Mouse (Mus musculus) left cerebral cortex, adult 9 months (tissue): ENCODE results near the gene Agpat4.

Experiments used
- DNase-seq, 2 experiments: peaks; one replicate each; pipeline ENCODE4 v3.0.0; 2022; ENCODE audit warnings: low spot score in 2 of 2

Gene Agpat4

DNA sequence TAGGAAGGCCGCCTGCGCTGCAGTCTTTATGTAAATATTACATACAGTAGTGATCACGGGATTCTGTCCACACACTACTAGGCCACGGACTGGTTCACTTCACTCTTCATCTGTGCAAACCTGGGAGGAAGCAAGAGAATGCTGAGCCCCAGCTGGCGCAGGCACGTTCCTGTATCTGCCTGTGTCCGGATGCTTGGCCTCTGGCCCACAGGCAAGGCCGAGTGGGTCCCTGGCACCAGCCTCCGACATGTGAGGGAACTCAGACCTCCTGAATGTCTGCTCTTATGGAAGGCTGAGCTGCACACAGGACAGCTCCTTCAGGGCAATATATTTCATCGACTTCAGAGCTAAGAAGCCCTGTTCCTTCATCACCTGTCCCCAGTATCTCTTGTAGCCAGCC is 109.5 kb downstream of the Agpat4 start:
- no peak for DNase-seq

DNA sequence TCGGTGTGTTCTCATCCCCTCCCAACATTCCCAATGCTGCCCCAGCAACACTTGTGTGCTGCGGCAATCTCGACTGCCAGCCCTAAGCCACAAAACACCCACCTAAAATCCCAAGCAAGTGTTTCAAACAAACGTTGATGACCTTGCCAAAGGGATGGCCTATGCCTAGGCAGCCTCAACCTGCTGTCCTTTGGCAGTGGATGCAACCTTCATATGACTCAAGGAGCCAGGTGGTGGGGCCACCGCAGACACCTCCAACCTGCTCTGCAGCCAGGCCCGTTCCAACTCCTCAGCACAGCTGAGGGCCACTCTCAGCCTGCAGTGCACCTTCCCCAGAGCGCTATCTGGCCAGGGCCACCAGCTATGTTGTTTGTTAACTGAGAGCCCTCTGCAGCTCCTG is 110.0 kb downstream of the Agpat4 start:
- DNase-seq = no peak

GRCm38 (mm10) chr17:12229756-12230155 is 111.3 kb downstream of the Agpat4 start:
- DNase-seq = no peak

DNA sequence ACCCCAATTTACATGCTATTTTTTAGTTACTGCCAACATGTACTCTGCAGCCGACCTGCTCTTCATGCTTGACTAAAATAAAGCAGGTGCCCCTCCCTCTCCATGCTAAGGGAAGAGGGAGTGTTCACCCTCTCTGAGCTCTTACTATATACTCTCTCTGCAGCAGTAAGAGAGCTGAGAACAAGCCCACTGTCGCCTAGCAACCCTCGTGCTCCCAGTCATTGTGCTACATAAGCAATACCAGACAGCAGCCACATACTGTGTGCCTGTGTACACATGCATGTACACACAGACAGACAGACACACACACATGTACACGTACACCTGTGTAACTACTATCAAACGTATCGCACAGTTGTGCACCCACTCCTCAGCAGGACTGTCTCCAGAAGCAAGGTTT is 111.7 kb downstream of the Agpat4 start:
- DNase-seq = peak in 1 of 2 experiments; percentile 59

GRCm38 (mm10) chr17:12231087-12231486 is 112.6 kb downstream of the Agpat4 start:
- no peak for DNase-seq

DNA sequence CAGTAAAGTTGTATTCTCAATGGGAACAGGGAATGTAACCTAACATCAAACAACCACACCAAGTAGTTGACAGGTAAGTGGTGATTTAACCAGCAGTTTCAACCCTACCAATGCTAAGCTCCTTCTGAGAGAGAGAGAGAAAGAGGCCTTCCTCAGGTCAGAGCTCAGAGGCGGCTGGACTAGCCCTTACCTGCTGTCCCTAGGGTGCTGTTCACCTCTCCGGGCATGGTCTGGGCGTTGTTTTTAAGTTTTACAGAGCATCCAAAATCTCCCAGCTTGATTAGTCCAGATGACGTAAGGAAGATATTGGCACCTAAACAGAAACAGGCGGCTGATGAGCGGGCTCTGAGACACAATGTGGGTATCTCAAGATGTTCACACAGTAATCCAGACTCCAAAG is 114.2 kb downstream of the Agpat4 start:
- no peak for DNase-seq

DNA sequence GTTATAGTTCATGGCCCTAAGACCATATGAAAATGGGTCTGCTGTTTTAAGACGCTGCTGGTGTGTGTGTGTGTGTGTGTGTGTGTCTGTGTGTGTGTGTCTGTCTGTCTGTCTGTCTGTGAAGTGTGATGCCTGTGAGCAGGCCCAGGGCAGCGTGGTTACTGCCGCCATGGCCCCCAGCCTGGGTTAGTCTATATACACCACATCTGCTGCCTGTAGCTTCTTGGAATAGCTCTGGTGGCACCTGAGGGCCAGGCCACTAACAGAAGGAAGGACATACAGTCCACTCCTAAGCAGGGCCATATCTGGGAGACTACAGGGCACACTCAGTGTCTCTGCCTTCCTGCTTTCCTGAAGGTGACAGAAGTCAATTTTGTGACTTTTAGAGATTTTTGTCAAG is 122.2 kb downstream of the Agpat4 start:
- no peak for DNase-seq

DNA sequence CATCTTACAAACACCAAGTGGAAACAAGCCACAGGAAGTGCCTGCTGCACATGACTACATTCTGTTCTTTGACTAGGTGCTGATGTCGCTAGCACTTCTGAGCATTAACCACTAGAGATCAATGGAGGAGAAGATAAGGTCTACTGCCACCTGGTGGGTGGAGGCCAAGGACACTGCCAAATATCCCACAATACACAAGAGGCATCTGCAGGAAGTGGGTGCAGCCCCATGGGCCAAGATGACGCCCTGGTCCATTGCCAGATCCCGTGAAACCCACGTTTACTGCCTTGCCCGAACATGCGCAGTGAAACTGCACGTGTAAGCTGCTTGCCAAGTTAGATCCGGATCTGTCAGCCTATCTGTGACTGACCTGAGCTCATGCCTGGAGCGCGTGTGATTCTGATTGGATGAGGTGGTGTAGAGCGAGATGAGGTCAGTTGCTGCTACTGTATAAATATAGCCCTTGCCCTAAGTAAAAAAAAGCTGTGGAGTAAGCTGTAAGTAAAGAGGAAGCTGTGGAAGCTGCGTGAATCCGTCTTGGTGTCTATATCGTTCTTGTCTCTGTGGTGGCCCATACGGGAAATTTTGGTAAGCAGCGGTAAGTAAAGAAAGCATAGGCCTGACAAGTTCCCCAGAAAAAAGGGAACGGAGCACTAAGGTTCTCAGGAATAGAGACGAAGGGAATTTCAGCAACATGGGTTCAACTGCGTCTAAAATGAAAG is 131.4 kb downstream of the Agpat4 start:
- peak in 1 of 2 experiments; percentile 24 for DNase-seq

- no peak for DNase-seq
These were observed 132.1 kb downstream of the Agpat4 start for GRCm38 (mm10) chr17:12250581-12250980.

DNA sequence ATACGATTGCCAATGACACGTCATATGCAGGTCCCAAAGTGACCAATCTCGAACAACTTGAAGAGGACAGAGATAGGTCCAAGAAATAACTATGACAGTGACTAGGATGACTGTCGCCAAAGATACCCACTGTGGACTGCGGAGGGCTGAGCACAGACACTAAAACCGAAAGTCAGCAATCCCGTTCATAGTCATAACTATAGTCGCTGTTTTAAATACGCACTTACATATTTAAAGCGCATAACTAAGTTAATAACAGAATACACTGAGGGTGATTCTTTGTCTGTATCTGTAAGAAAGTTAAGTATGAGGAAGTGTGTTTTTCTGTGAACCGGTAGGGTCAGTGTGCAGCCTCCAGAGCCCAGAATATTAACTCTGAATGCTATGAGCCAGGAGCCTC is 137.6 kb downstream of the Agpat4 start:
- DNase-seq = no peak

GRCm38 (mm10) chr17:12258517-12258916 is 140.0 kb downstream of the Agpat4 start:
- no peak for DNase-seq

GRCm38 (mm10) chr17:12259957-12260356 is 141.5 kb downstream of the Agpat4 start:
- DNase-seq = no peak

DNA sequence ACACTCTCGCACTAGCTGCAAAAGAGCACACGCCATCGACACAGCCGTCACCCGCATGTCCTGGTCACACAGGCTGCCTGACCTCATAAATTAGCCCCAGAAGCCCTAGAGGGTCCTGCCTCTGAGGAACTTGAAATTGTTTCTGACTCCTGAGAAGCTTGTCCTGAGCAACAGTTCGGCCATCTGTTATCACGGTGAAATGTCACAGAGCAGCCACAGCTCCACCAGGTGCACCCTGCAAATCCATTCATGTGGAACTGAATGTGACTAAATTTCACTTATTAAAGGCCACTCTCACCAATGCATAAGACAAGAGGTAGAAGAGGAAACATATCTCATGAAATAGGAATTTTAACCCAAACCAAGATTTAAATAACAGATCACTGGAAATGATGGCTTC is 142.9 kb downstream of the Agpat4 start:
- DNase-seq = no peak

DNA sequence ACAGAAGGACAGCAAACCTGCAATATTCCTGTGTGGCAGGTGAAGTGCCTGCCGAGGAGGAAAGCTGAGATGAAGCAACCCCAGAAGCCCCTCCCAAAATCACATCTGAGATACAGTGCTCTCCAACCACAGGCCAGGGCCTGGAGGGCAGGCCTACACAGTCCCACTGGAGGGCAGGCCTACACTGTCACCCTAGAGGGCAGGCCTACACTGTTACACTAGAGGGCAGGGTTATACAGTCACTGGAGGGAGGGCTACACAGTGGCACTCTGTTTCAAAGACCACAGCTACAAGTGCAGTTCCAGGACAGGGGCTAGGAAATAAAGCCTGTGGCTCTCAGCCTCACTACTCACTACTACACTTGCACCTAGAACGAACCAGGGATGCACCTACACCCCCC is 143.4 kb downstream of the Agpat4 start:
- DNase-seq = no peak

DNA sequence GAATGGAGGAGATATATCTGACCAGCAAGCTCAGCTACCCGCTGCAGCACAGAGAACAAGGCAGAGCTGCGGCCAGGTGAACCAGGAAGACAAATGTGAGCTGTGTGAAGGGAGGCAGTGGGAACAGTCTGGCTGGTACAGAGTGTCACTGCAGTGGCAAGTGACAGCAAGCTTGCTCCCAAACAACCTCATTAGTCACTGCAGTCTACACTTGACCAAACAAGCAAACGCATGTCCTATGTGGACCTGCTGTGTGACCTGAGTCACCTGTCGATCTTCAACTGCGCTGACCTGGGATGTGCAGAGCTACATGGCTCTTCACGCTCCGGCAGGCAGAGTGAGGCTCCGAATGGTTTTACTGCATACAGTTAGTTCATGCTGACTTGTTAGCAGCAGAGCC is 144.3 kb downstream of the Agpat4 start:
- no peak for DNase-seq

DNA sequence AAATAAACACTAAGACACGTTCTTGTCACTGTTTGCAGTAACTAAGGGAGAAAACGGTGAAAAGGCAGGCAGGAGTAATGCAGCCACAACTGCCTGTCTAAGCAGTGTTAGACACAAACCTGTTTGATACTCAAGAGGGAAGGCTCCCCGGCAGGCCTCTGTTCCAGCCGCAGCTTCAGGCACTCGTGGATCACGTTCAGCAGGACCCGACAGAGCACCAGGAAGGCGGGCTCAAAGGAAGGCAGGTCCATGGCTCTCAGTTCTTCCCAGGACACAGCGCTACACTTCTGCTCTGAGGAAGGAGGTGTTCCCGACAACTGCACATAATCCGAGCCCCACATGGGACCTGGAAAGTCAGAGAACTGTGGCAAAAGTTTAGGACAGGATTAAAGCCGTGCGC is 145.3 kb downstream of the Agpat4 start:
- DNase-seq = no peak

DNA sequence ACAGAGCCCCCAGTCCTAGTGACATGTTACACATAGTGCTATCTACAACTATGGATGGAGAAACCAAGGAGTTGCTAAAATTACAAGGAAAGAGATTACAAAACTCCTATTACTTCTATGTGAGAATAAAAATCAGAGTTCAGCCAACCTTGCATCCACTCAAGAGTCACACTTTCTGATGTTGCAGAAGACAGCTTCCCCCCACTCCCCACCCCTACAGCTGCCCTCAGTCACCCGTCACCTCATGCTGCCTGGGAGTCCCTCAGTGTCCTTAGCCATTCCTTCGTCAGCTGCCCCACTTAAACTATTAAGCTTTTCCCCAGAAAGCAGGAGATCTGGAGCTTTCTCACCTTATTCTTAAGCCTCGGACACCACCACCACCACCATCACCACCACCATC is 145.8 kb downstream of the Agpat4 start:
- no peak for DNase-seq

GRCm38 (mm10) chr17:12265969-12266925 is 147.7 kb downstream of the Agpat4 start:
- DNase-seq = peak in 1 of 2 experiments; percentile 67

DNA sequence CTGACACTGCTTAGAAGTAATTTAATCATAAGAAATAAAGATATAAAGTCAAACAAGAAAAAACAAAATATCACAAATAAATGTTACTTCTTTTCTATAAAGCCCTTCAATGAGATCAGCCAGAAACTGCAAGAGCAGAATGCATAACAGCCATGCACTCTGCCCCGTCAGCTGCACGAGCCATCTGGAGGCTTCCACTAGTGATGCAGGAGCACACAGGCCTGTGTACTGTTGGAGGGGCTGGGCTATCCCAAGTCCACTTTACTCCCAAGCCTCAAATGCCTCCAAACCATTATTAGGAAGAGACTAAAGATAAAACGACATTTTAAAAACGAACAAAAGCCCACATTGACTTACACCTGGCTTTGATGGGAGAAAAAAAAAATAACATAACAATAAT is 149.6 kb downstream of the Agpat4 start:
- DNase-seq = no peak

DNA sequence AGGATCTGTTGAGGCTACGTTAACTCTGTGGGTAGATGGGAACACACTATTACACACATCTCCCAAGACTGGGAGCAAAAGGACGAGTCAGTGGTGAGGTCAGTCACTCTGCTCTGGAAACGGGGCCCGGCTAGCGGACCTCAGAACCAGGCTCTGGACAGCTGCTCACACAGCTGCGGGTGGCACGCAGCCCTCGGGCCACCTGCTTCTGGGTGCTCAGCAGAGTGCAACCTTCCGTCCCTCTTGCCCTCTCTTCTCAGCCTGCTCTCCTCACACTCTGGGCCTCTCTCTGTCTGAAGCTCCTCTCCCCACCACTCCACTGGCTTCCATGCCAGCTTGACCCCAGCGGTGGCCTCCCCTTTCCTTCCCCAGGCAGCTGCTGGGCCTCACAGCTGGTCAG is 150.0 kb downstream of the Agpat4 start:
- no peak for DNase-seq
